Mouse (Mus musculus) limb, embryonic 14.5 days (tissue): ENCODE data around the gene Sbno2. TPM values are rescaled to one million over a fixed set of nuclear protein-coding genes. Genes with fewer than 3 reads are reported as not detected.
A peak's percentile ranks its signal among the peaks of the same experiment; 100 is the strongest.
"Not testable (repeated sequence)": the region's sequence is repeated elsewhere in the genome, so short reads cannot be mapped to it uniquely, and the experiment has no call there.

Source experiments
- ATAC-seq: fragments of 200-750 bp; cut with Nextera tagmentation; 2 replicates; pipeline ENCODE4 v1.8.0; 2017; ENCODE audit warnings: low read depth, moderate number of reproducible peaks, moderate TSS enrichment; ENCODE audit not compliant: low FRiP score
- DNase-seq: peaks from one replicate; pipeline ENCODE4 v3.0.0-alpha.2; 2015; ENCODE audit warnings: low spot score
- H3K27ac ChIP-seq: fragments of 300-500 bp; sonication (generic); replicated peaks from 2 replicates; pipeline ENCODE4 v1.5.1; 2014; ENCODE audit warnings: low read depth, mild to moderate bottlenecking, low read length, moderate library complexity, mixed read lengths
- H3K27me3 ChIP-seq: fragments of 300-500 bp; sonication (generic); 2 replicates; pipeline ENCODE4 v1.6.1; 2014; ENCODE audit warnings: low read length, mixed read lengths; ENCODE audit not compliant: control insufficient read depth, insufficient read depth
- H3K36me3 ChIP-seq: fragments of 300-500 bp; sonication (generic); 2 replicates; pipeline ENCODE4 v1.6.1; 2014; ENCODE audit warnings: mild to moderate bottlenecking, low read length, moderate library complexity, mixed read lengths; ENCODE audit not compliant: control insufficient read depth, insufficient read depth
- H3K4me1 ChIP-seq: fragments of 300-500 bp; sonication (generic); 2 replicates; pipeline ENCODE4 v1.6.1; 2014; ENCODE audit warnings: antibody characterized with exemption, low read length, mixed read lengths; ENCODE audit not compliant: control insufficient read depth, insufficient read depth
- H3K4me2 ChIP-seq: fragments of 300-500 bp; sonication (generic); replicated peaks from 2 replicates; pipeline ENCODE4 v1.6.1; 2014; ENCODE audit warnings: low read depth, mild to moderate bottlenecking, low read length, moderate library complexity; ENCODE audit not compliant: severe bottlenecking
- H3K4me3 ChIP-seq: fragments of 300-500 bp; sonication (generic); replicated peaks from 2 replicates; pipeline ENCODE4 v1.5.1; 2014; ENCODE audit warnings: low read length
- H3K9ac ChIP-seq: fragments of 300-500 bp; sonication (generic); 2 replicates; pipeline ENCODE4 v1.6.1; 2014; ENCODE audit warnings: mild to moderate bottlenecking, low read depth, low read length, moderate library complexity; ENCODE audit not compliant: severe bottlenecking
- H3K9me3 ChIP-seq: fragments of 300-500 bp; sonication (generic); 2 replicates; pipeline ENCODE4 v1.6.1; 2016; ENCODE audit warnings: low read length; ENCODE audit not compliant: control insufficient read depth
- POLR2A ChIP-seq: fragments of 200-500 bp; IDR thresholded peaks from 2 replicates; pipeline ENCODE4 v1.8.0; 2012; ENCODE audit warnings: inconsistent platforms, mild to moderate bottlenecking, moderate library complexity, borderline replicate concordance; ENCODE audit not compliant: insufficient read depth, insufficient read length; ENCODE audit errors: extremely low read depth
- WGBS: fragments of 180-500 bp; shearing (Covaris S2); extraction: QIAGEN DNeasy Blood & Tissue Kit; methylation state at CpG from one replicate; pipeline ENCODE4 v1.1.7; 2014; 5-methylcytosine and 5-hydroxymethylcytosine counted together
- polyA plus RNA-seq, 2 experiments: library from polyadenylated mRNA; depleted of rRNA in 1 of 2; stranded (reverse) in 1 of 2; unstranded in 1 of 2; fragments of >200 nt; fragmentation: Nextera tagmentation in 1 of 2; extraction: Ambion mirVana in 1 of 2; gene quantifications; 2 replicates each; pipeline versions ENCODE4 v1.2.1 to v1.2.3; 2012 to 2014

Gene Sbno2
- polyA plus RNA-seq, 2 experiments: 16.8 to 24.9 TPM

GRCm38 (mm10) chr10:80055891-80056290 lies 49.5 kb downstream of the Sbno2 start:
- H3K4me2 ChIP-seq: no peak overlapping the region
- no peak for TF ChIP-seq POLR2A
- no peak overlapping the region for H3K4me3 ChIP-seq
- DNase-seq (no peak), ATAC-seq (no peak)
- no peaks in the 10 kb centered on the region for H3K27me3 ChIP-seq
- H3K36me3 ChIP-seq: peaks cover 56% of the 10 kb centered on the region
- WGBS: 82% methylated on average over 8 of the region's 10 CpGs
- no peaks in the 10 kb centered on the region for H3K9me3 ChIP-seq
- H3K4me1 ChIP-seq: peaks cover 13% of the 10 kb centered on the region
- no peak overlapping the region for H3K9ac ChIP-seq
- no peak overlapping the region for H3K27ac ChIP-seq

- Histone ChIP-seq H3K9me3 (no peaks in the 10 kb centered on the region), H3K9ac (no peak overlapping the region), H3K27ac (no peak overlapping the region), H3K27me3 (no peaks in the 10 kb centered on the region), H3K36me3 (peaks cover 51% of the 10 kb centered on the region), H3K4me3 (0 out of 2 replicates have a peak overlapping the region, but pooled peaks have one; percentile 91), H3K4me2 (peak overlapping the region; percentile 81), H3K4me1 (peaks cover 13% of the 10 kb centered on the region)
- ATAC-seq (no peak), DNase-seq (no peak)
- no peak for TF ChIP-seq POLR2A
- 77% methylated on average over 5 of the region's 5 CpGs for WGBS
These were observed 50.0 kb downstream of the Sbno2 start for GRCm38 (mm10) chr10:80055364-80055763.

- not testable (repeated sequence) for H3K9me3 ChIP-seq, H3K27me3 ChIP-seq, H3K27ac ChIP-seq, ATAC-seq, DNase-seq
- Histone ChIP-seq H3K4me3 (peak overlapping the region; percentile 91), H3K4me1 (peaks cover 13% of the 10 kb centered on the region), H3K36me3 (peaks cover 47% of the 10 kb centered on the region), H3K9ac (peak overlapping the region; percentile 88), H3K4me2 (peak overlapping the region; percentile 81)
- WGBS: 20% methylated on average over 2 of the region's 3 CpGs
These were observed 50.5 kb downstream of the Sbno2 start for GRCm38 (mm10) chr10:80054911-80055310.

GRCm38 (mm10) chr10:80053831-80054815 lies 51.2 kb downstream of the Sbno2 start:
- peak overlapping the region; percentile 95 for H3K27ac ChIP-seq
- H3K27me3 ChIP-seq: no peaks in the 10 kb centered on the region
- peak overlapping the region; percentile 81 for H3K4me2 ChIP-seq
- H3K9ac ChIP-seq: peak overlapping the region; percentile 88
- TF ChIP-seq POLR2A: no peak
- ATAC-seq (peak; percentile 29), DNase-seq (peak; percentile 52)
- H3K36me3 ChIP-seq: peaks cover 39% of the 10 kb centered on the region
- peaks cover 13% of the 10 kb centered on the region for H3K4me1 ChIP-seq
- 1% methylated on average over 57 of the region's 77 CpGs for WGBS
- peak overlapping the region; percentile 91 for H3K4me3 ChIP-seq
- H3K9me3 ChIP-seq: no peaks in the 10 kb centered on the region

GRCm38 (mm10) chr10:80053259-80053780 lies 52.1 kb downstream of the Sbno2 start:
- H3K4me2 ChIP-seq: peak overlapping the region; percentile 81
- H3K27me3 ChIP-seq: no peaks in the 10 kb centered on the region
- DNase-seq (peak; percentile 100), ATAC-seq (peak; percentile 96)
- no peaks in the 10 kb centered on the region for H3K9me3 ChIP-seq
- peaks cover 16% of the 10 kb centered on the region for H3K4me1 ChIP-seq
- TF ChIP-seq POLR2A: peak; percentile 92; the same call in 1 of the 2 replicates
- WGBS: under 1% methylated on average over 47 of the region's 47 CpGs
- peaks cover 31% of the 10 kb centered on the region for H3K36me3 ChIP-seq
- H3K9ac ChIP-seq: peak overlapping the region; percentile 88
- peak overlapping the region; percentile 91 for H3K4me3 ChIP-seq
- peak overlapping the region; percentile 95 for H3K27ac ChIP-seq
